Mouse (Mus musculus): ENCODE measurements around the gene Cyp2w1.
"Not testable (repeated sequence)": the region's sequence is repeated elsewhere in the genome, so short reads cannot be mapped to it uniquely, and the experiment has no call there.

Cyp2w1 gene

GRCm38 (mm10) chr5:139387329-139388194, 35.1 kb downstream of the Cyp2w1 start:
- DNase-seq: no peak

- DNase-seq: no peak
These were observed 35.8 kb downstream of the Cyp2w1 start for GRCm38 (mm10) chr5:139388195-139388570.

- no peak for DNase-seq
These were observed 36.6 kb downstream of the Cyp2w1 start for GRCm38 (mm10) chr5:139388694-139389675.

- no peak for DNase-seq
These were observed 37.3 kb downstream of the Cyp2w1 start for GRCm38 (mm10) chr5:139389676-139390061.

GRCm38 (mm10) chr5:139390324-139391119, 38.1 kb downstream of the Cyp2w1 start:
- DNase-seq: not testable (repeated sequence)

GRCm38 (mm10) chr5:139391309-139391990, 39.0 kb downstream of the Cyp2w1 start:
- peak; percentile 52 to 57 for DNase-seq

- DNase-seq: no peak
These were observed 40.1 kb downstream of the Cyp2w1 start for GRCm38 (mm10) chr5:139392219-139393196.

GRCm38 (mm10) chr5:139393197-139393588, 40.8 kb downstream of the Cyp2w1 start:
- no peak for DNase-seq

- DNase-seq: no peak
These were observed 42.0 kb downstream of the Cyp2w1 start for GRCm38 (mm10) chr5:139394399-139394798.

GRCm38 (mm10) chr5:139395528-139395927, 43.1 kb downstream of the Cyp2w1 start:
- no peak for DNase-seq

GRCm38 (mm10) chr5:139397359-139397916, 45.0 kb downstream of the Cyp2w1 start:
- DNase-seq: no peak

- DNase-seq: peak; percentile 93 to 95
These were observed 45.7 kb downstream of the Cyp2w1 start for GRCm38 (mm10) chr5:139397959-139398753.

- DNase-seq: no peak
These were observed 46.4 kb downstream of the Cyp2w1 start for GRCm38 (mm10) chr5:139398786-139399185.

- peak; percentile 49 to 58 for DNase-seq
These were observed 47.6 kb downstream of the Cyp2w1 start for GRCm38 (mm10) chr5:139399991-139400390.

- DNase-seq: no peak
These were observed 49.7 kb downstream of the Cyp2w1 start for GRCm38 (mm10) chr5:139402106-139402505.

GRCm38 (mm10) chr5:139403692-139404260, 51.4 kb downstream of the Cyp2w1 start:
- no peak for DNase-seq

- DNase-seq: no peak
These were observed 52.5 kb downstream of the Cyp2w1 start, which contains the start of gene C130050O18Rik for GRCm38 (mm10) chr5:139404801-139405401. C130050O18Rik (plus strand) TSS chr5:139405280.

- no peak for DNase-seq
These were observed 53.1 kb downstream of the Cyp2w1 start for GRCm38 (mm10) chr5:139405478-139405877.

- no peak for DNase-seq
These were observed 53.5 kb downstream of the Cyp2w1 start for GRCm38 (mm10) chr5:139405953-139406352.
